Mouse (Mus musculus) liver, embryonic 14.5 days (tissue): ENCODE results near the gene Arhgef26. TPM values are rescaled to one million over a fixed set of nuclear protein-coding genes. Genes with fewer than 3 reads are reported as not detected.

Source experiments
- ATAC-seq: fragments of 200-750 bp; cut with Nextera tagmentation; 2 replicates; pipeline ENCODE4 v1.8.0; 2017; ENCODE audit warnings: moderate number of reproducible peaks, mild to moderate bottlenecking, moderate library complexity; ENCODE audit not compliant: insufficient read depth
- DNase-seq, 3 experiments: peaks; one replicate each; pipeline ENCODE4 v3.0.0-alpha.2; 2012 to 2013; ENCODE audit warnings: low read depth in 3 of 3, low spot score in 3 of 3
- H3K27ac ChIP-seq: fragments of 300-500 bp; sonication (generic); 2 replicates; pipeline ENCODE4 v1.5.1; 2014; ENCODE audit warnings: moderate library complexity, mild to moderate bottlenecking, control low read depth, inconsistent platforms
- H3K27me3 ChIP-seq: fragments of 300-500 bp; sonication (generic); 2 replicates; pipeline ENCODE4 v1.6.1; 2014; ENCODE audit warnings: mild to moderate bottlenecking, low read length, moderate library complexity; ENCODE audit not compliant: control insufficient read depth, insufficient read depth
- H3K36me3 ChIP-seq: fragments of 300-500 bp; sonication (generic); replicated peaks from 2 replicates; pipeline ENCODE4 v1.6.1; 2014; ENCODE audit warnings: low read depth; ENCODE audit not compliant: control insufficient read depth, insufficient read depth
- H3K4me1 ChIP-seq, 2 experiments: fragments of 200-500 bp in 1 of 2; fragments of 300-500 bp in 1 of 2; sonication (generic) in 1 of 2; replicated peaks; 2 replicates each; pipeline ENCODE4 v1.6.1; 2012 to 2014; ENCODE audit warnings: antibody characterized with exemption in 1 of 2, inconsistent platforms in 1 of 2, low read length in 1 of 2; ENCODE audit not compliant: control insufficient read depth in 2 of 2, insufficient read depth in 2 of 2
- H3K4me2 ChIP-seq: fragments of 300-500 bp; sonication (generic); 2 replicates; pipeline ENCODE4 v1.6.1; 2014; ENCODE audit warnings: low read depth, mild to moderate bottlenecking, control low read depth, moderate library complexity
- H3K4me3 ChIP-seq, 2 experiments: fragments of 200-500 bp in 1 of 2; fragments of 300-500 bp in 1 of 2; sonication (generic) in 1 of 2; 2 replicates each; pipeline ENCODE4 v1.5.1; 2012 to 2014; ENCODE audit warnings: low read depth in 2 of 2, low read length in 2 of 2, mild to moderate bottlenecking in 2 of 2, control low read depth in 1 of 2, inconsistent platforms in 1 of 2, moderate library complexity in 1 of 2; ENCODE audit not compliant: insufficient read depth in 1 of 2
- H3K9ac ChIP-seq: fragments of 300-500 bp; sonication (generic); replicated peaks from 2 replicates; pipeline ENCODE4 v1.6.1; 2014; ENCODE audit warnings: mild to moderate bottlenecking, control low read depth, moderate library complexity
- H3K9me3 ChIP-seq: fragments of 300-500 bp; sonication (generic); 2 replicates; pipeline ENCODE4 v1.6.1; 2016; ENCODE audit warnings: low read length, mixed read lengths; ENCODE audit not compliant: control insufficient read depth
- CTCF ChIP-seq: IDR thresholded peaks from 2 replicates; pipeline ENCODE4 v1.5.1; 2016; ENCODE audit warnings: antibody characterized with exemption, low read depth, control low read depth
- EP300 ChIP-seq: IDR thresholded peaks from 2 replicates; pipeline ENCODE4 v1.6.1; 2016; ENCODE audit warnings: antibody characterized with exemption, low read depth
- WGBS: fragments of 180-500 bp; shearing (Covaris S2); extraction: QIAGEN DNeasy Blood & Tissue Kit; methylation state at CpG from one replicate; pipeline ENCODE4 v1.1.7; 2014; ENCODE audit not compliant: insufficient replicate concordance; 5-methylcytosine and 5-hydroxymethylcytosine counted together
- polyA plus RNA-seq, 2 experiments: library from polyadenylated mRNA; depleted of rRNA in 1 of 2; stranded (reverse) in 1 of 2; unstranded in 1 of 2; fragments of >200 nt; fragmentation: Nextera tagmentation in 1 of 2; extraction: Ambion mirVana in 1 of 2; gene quantifications; 2 replicates each; pipeline versions ENCODE4 v1.2.1 to v1.2.3; 2012 to 2014

The Arhgef26 gene
- polyA plus RNA-seq, 2 experiments = 0.08 to 0.10 TPM

DNA sequence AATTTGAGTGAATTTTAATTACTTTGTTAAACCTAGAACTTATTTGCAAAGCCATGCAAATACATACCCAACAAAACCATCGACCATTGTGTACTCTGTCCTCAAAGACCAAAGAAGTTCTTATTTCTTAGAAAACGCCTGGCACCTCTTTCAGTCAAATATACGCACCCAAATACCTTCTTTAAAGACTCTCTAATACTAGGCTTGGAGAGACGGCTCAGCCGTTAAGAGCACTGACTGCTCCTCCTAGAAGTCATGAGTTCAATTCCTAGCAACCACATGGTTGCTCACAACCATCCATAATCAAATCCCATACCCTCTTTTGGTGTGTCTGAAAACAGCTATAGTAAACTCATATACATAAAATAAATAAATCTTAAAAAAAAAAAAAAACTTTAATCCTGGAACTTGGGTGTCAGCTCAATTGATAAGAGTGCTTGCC, 169.1 kb downstream of the Arhgef26 start:
- H3K9me3 ChIP-seq = no peaks in the 10 kb centered on the region
- peaks cover 8 to 11% of the 10 kb centered on the region in 2 experiments for H3K4me1 ChIP-seq
- WGBS = 38% methylated on average over 5 of the region's 5 CpGs
- peak overlapping the region; percentile 73 for H3K4me2 ChIP-seq
- H3K27me3 ChIP-seq = no peaks in the 10 kb centered on the region
- no peaks in the 10 kb centered on the region for H3K36me3 ChIP-seq
- no peak for DNase-seq
- no peak overlapping the region for H3K9ac ChIP-seq
- no peak overlapping the region for H3K27ac ChIP-seq
- H3K4me3 ChIP-seq = peak overlapping the region; percentile 93 to 99
- no peak for TF ChIP-seq EP300
- TF ChIP-seq CTCF = no peak
- no peak for ATAC-seq

Other genes starting within 250 kb of the Arhgef26 start
- gene Dhx36, start 168.7 kb downstream of the Arhgef26 start, polyA plus RNA-seq (2012; rRNA removed) = 5.6 and 8.7 TPM in 2 replicates
- 10.6 and 11.9 TPM in 2 replicates for gene Dhx36, start 168.7 kb downstream of the Arhgef26 start, polyA plus RNA-seq (2014; fragmentation: Nextera tagmentation; extraction: Ambion mirVana)